Mouse (Mus musculus): ENCODE results near the gene Mov10l1. TPM values are rescaled to one million over a fixed set of nuclear protein-coding genes. Genes with fewer than 3 reads are reported as not detected.

Mov10l1 gene
- polyA plus RNA-seq, 1 experiment from 2014 or later = not detected

GRCm38 (mm10) chr15:88999124-88999523 is 16.4 kb downstream of the Mov10l1 start:
- no peak for ATAC-seq (ENCODE audit: low FRiP score, low TSS enrichment)
- H3K9me3 ChIP-seq (ENCODE audit: control insufficient read depth, low read length) = no peaks in the 10 kb centered on the region
- no peak overlapping the region for H3K4me3 ChIP-seq (ENCODE audit: low read length)
- no peak overlapping the region for H3K27ac ChIP-seq (ENCODE audit: low read depth, low read length)
- H3K36me3 ChIP-seq (ENCODE audit: control insufficient read depth, insufficient read depth, low read length) = no peaks in the 10 kb centered on the region
- no peak overlapping the region for H3K9ac ChIP-seq (ENCODE audit: low read depth, low read length)
- H3K4me1 ChIP-seq (ENCODE audit: control insufficient read depth, insufficient read depth, low read length) = no peaks in the 10 kb centered on the region
- no peaks in the 10 kb centered on the region for H3K27me3 ChIP-seq (ENCODE audit: control insufficient read depth, insufficient read depth, low read length)
- H3K4me2 ChIP-seq (replicated peaks; ENCODE audit: low read depth, low read length) = no peak overlapping the region
- 84% methylated on average over 2 of the region's 2 CpGs for WGBS

DNA sequence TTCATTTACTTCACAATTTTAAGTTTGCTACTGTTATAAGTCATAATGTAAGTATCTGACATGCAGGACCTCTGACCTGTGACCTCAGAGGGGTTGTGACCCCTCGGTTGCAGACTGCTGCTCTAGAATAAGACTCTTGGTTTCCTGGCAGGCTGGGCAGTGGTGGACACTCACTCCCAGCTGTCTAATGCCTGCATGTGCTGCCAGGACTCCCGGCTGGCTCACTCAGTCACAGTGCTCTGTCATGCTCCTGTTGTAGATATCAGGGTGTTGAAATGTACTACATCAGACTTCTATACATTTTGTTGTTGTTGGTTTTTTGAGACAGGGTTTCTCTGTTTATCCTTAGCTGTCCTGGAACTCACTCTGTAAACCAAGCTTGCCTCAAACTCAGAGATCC is 17.7 kb downstream of the Mov10l1 start:
- Histone ChIP-seq H3K9me3 (ENCODE audit: control insufficient read depth, low read length) (no peaks in the 10 kb centered on the region), H3K27me3 (ENCODE audit: control insufficient read depth, insufficient read depth, low read length) (no peaks in the 10 kb centered on the region), H3K4me3 (ENCODE audit: low read length) (no peak overlapping the region), H3K27ac (ENCODE audit: low read depth, low read length) (no peak overlapping the region), H3K4me2 (replicated peaks; ENCODE audit: low read depth, low read length) (no peak overlapping the region), H3K9ac (ENCODE audit: low read depth, low read length) (no peak overlapping the region), H3K4me1 (ENCODE audit: control insufficient read depth, insufficient read depth, low read length) (no peaks in the 10 kb centered on the region), H3K36me3 (ENCODE audit: control insufficient read depth, insufficient read depth, low read length) (no peaks in the 10 kb centered on the region)
- no peak for ATAC-seq (ENCODE audit: low FRiP score, low TSS enrichment)
- 72% methylated on average over 2 of the region's 2 CpGs for WGBS

DNA sequence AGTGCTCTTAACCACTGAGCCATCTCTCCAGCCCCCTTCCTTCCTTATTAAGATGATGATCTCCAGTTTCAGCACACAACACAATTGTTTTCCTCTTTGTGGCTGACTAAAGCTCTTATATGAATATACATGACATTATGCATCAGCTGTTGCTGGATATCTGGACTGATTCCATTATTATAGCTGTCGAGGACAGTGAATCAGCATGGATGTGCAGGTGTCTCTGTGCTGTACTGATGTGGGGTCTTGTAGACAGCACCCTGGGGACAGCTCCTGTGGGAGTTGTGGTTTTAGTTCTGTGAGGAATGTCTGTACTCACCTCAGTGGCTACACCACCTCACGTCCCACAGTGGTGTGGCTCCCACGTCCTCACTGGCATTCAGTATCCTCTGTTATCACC is 18.5 kb downstream of the Mov10l1 start:
- Histone ChIP-seq H3K4me2 (replicated peaks; ENCODE audit: low read depth, low read length) (no peak overlapping the region), H3K36me3 (ENCODE audit: control insufficient read depth, insufficient read depth, low read length) (no peaks in the 10 kb centered on the region), H3K4me1 (ENCODE audit: control insufficient read depth, insufficient read depth, low read length) (no peaks in the 10 kb centered on the region), H3K9ac (ENCODE audit: low read depth, low read length) (no peak overlapping the region), H3K27ac (ENCODE audit: low read depth, low read length) (no peak overlapping the region), H3K9me3 (ENCODE audit: control insufficient read depth, low read length) (no peaks in the 10 kb centered on the region), H3K4me3 (ENCODE audit: low read length) (no peak overlapping the region), H3K27me3 (ENCODE audit: control insufficient read depth, insufficient read depth, low read length) (no peaks in the 10 kb centered on the region)
- 83% methylated on average over 3 of the region's 3 CpGs for WGBS
- ATAC-seq (ENCODE audit: low FRiP score, low TSS enrichment) = no peak

DNA sequence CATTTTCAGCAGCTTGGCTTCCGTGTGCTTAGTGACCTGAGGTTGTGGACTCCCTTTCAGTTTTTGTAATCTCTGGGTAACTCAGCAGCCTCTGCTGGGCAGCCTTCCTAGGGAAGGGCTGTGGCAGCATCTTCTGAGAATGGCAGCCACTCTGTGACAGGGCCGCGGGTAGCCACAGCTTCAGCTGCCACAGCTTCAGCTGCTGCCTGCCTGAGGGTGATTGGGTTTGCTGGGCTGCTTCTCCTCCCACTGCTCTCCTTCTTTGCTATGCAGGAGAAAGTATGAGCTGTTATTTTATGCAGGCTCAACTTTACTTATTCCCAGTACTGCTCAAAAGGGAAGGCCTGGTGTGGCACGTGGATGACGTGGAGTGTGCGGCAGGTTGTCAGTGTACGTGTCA is 24.3 kb downstream of the Mov10l1 start:
- Histone ChIP-seq H3K9ac (ENCODE audit: low read depth, low read length) (no peak overlapping the region), H3K4me2 (replicated peaks; ENCODE audit: low read depth, low read length) (no peak overlapping the region), H3K27ac (ENCODE audit: low read depth, low read length) (no peak overlapping the region), H3K36me3 (ENCODE audit: control insufficient read depth, insufficient read depth, low read length) (no peaks in the 10 kb centered on the region), H3K27me3 (ENCODE audit: control insufficient read depth, insufficient read depth, low read length) (no peaks in the 10 kb centered on the region), H3K9me3 (ENCODE audit: control insufficient read depth, low read length) (no peaks in the 10 kb centered on the region), H3K4me1 (ENCODE audit: control insufficient read depth, insufficient read depth, low read length) (no peaks in the 10 kb centered on the region), H3K4me3 (ENCODE audit: low read length) (no peak overlapping the region)
- WGBS = 87% methylated on average over 7 of the region's 7 CpGs
- no peak for ATAC-seq (ENCODE audit: low FRiP score, low TSS enrichment)

DNA sequence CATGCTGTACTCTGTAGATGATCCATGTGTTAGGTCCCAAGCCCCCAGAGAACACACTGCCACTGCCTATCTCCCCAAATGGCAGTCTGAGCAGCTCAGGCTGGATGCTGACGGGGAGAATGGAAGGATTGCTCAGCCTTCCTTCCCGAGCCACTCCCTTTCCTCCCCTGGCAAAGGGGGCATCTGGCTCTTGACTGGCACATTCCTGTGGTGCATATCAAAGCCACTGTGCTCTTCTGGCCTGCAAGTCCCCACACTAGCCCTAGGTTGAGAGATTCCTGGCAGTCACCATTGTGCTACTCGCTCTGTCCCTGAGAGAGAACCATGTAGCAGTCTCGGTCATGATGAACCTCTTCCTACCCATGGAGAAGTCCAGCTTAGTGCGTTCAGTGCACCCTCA is 25.1 kb downstream of the Mov10l1 start:
- no peaks in the 10 kb centered on the region for H3K36me3 ChIP-seq (ENCODE audit: control insufficient read depth, insufficient read depth, low read length)
- H3K27ac ChIP-seq (ENCODE audit: low read depth, low read length) = no peak overlapping the region
- no peak overlapping the region for H3K4me3 ChIP-seq (ENCODE audit: low read length)
- no peaks in the 10 kb centered on the region for H3K27me3 ChIP-seq (ENCODE audit: control insufficient read depth, insufficient read depth, low read length)
- no peak for ATAC-seq (ENCODE audit: low FRiP score, low TSS enrichment)
- 84% methylated on average over 5 of the region's 5 CpGs for WGBS
- H3K9ac ChIP-seq (ENCODE audit: low read depth, low read length) = no peak overlapping the region
- H3K9me3 ChIP-seq (ENCODE audit: control insufficient read depth, low read length) = no peaks in the 10 kb centered on the region
- no peaks in the 10 kb centered on the region for H3K4me1 ChIP-seq (ENCODE audit: control insufficient read depth, insufficient read depth, low read length)
- H3K4me2 ChIP-seq (replicated peaks; ENCODE audit: low read depth, low read length) = no peak overlapping the region

GRCm38 (mm10) chr15:89016722-89017121 is 34.0 kb downstream of the Mov10l1 start:
- Histone ChIP-seq H3K4me2 (replicated peaks; ENCODE audit: low read depth, low read length) (no peak overlapping the region), H3K4me3 (ENCODE audit: low read length) (no peak overlapping the region), H3K27me3 (ENCODE audit: control insufficient read depth, insufficient read depth, low read length) (no peaks in the 10 kb centered on the region), H3K36me3 (ENCODE audit: control insufficient read depth, insufficient read depth, low read length) (no peaks in the 10 kb centered on the region), H3K9me3 (ENCODE audit: control insufficient read depth, low read length) (no peaks in the 10 kb centered on the region), H3K9ac (ENCODE audit: low read depth, low read length) (no peak overlapping the region), H3K27ac (ENCODE audit: low read depth, low read length) (no peak overlapping the region), H3K4me1 (ENCODE audit: control insufficient read depth, insufficient read depth, low read length) (no peaks in the 10 kb centered on the region)
- no peak for ATAC-seq (ENCODE audit: low FRiP score, low TSS enrichment)
- 81% methylated on average over 3 of the region's 3 CpGs for WGBS

- 78% methylated on average over 7 of the region's 7 CpGs for WGBS
Measured at GRCm38 (mm10) chr15:89020085-89020484, 37.4 kb downstream of the Mov10l1 start.

DNA sequence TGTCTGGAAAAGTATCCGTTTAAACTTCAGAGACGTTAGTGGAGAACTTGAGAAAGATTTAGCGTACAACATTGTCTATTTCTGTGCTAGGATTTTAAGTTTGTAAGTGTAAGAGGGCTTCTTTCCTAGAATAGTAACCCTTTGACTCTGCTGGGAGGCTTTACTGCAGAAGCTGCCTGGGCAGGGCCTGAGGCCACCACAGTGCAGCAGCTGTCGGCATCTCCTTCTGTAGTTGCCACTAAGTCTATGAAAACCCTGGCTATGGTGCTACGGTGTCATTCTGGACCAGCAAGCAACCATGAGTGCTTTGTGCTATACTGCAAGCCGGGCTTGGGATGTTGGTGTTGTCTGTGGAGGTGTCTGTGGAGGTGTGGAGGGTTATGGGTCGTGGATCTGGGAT is 37.8 kb downstream of the Mov10l1 start:
- H3K27ac ChIP-seq (ENCODE audit: low read depth, low read length) = no peak overlapping the region
- no peak overlapping the region for H3K9ac ChIP-seq (ENCODE audit: low read depth, low read length)
- no peak overlapping the region for H3K4me3 ChIP-seq (ENCODE audit: low read length)
- no peaks in the 10 kb centered on the region for H3K4me1 ChIP-seq (ENCODE audit: control insufficient read depth, insufficient read depth, low read length)
- WGBS = 83% methylated on average over 7 of the region's 7 CpGs
- H3K9me3 ChIP-seq (ENCODE audit: control insufficient read depth, low read length) = no peaks in the 10 kb centered on the region
- no peak for ATAC-seq (ENCODE audit: low FRiP score, low TSS enrichment)
- H3K4me2 ChIP-seq (replicated peaks; ENCODE audit: low read depth, low read length) = no peak overlapping the region
- no peaks in the 10 kb centered on the region for H3K27me3 ChIP-seq (ENCODE audit: control insufficient read depth, insufficient read depth, low read length)
- H3K36me3 ChIP-seq (ENCODE audit: control insufficient read depth, insufficient read depth, low read length) = no peaks in the 10 kb centered on the region

More at GRCm38 (mm10) chr15:89020085-89020484, 37.4 kb downstream of the Mov10l1 start:
- ATAC-seq (ENCODE audit: low FRiP score, low TSS enrichment) = no peak
- Histone ChIP-seq H3K4me3 (ENCODE audit: low read length) (no peak overlapping the region), H3K27me3 (ENCODE audit: control insufficient read depth, insufficient read depth, low read length) (no peaks in the 10 kb centered on the region), H3K36me3 (ENCODE audit: control insufficient read depth, insufficient read depth, low read length) (no peaks in the 10 kb centered on the region), H3K27ac (ENCODE audit: low read depth, low read length) (no peak overlapping the region), H3K9me3 (ENCODE audit: control insufficient read depth, low read length) (no peaks in the 10 kb centered on the region), H3K4me1 (ENCODE audit: control insufficient read depth, insufficient read depth, low read length) (no peaks in the 10 kb centered on the region), H3K9ac (ENCODE audit: low read depth, low read length) (no peak overlapping the region), H3K4me2 (replicated peaks; ENCODE audit: low read depth, low read length) (no peak overlapping the region)

DNA sequence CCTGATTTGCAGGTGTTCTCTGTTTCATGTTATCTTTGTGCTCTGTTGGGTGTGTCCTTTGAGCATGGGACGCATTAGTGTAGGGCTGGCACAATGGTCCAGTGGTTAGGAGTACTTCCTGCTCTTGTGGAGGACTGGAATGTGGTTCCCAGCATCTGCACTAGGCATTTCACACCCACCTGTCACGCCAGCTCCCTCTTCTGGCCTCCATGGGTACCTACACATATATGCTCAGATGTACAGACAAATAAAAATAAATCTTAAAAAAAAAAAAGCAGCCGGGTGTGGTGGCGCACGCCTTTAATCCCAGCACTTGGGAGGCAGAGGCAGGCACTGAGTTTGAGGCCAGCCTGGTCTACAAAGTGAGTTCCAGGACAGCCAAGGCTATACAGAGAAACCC is 61.7 kb downstream of the Mov10l1 start:
- no peak overlapping the region for H3K4me2 ChIP-seq (replicated peaks; ENCODE audit: low read depth, low read length)
- 73% methylated on average over 5 of the region's 5 CpGs for WGBS
- H3K27me3 ChIP-seq (ENCODE audit: control insufficient read depth, insufficient read depth, low read length) = no peaks in the 10 kb centered on the region
- H3K27ac ChIP-seq (ENCODE audit: low read depth, low read length) = no peak overlapping the region
- no peaks in the 10 kb centered on the region for H3K4me1 ChIP-seq (ENCODE audit: control insufficient read depth, insufficient read depth, low read length)
- H3K9ac ChIP-seq (ENCODE audit: low read depth, low read length) = no peak overlapping the region
- no peaks in the 10 kb centered on the region for H3K36me3 ChIP-seq (ENCODE audit: control insufficient read depth, insufficient read depth, low read length)
- no peak overlapping the region for H3K4me3 ChIP-seq (ENCODE audit: low read length)
- peaks cover 5% of the 10 kb centered on the region; the same call in 1 of the 2 replicates for H3K9me3 ChIP-seq (ENCODE audit: control insufficient read depth, low read length)
- no peak for ATAC-seq (ENCODE audit: low FRiP score, low TSS enrichment)

DNA sequence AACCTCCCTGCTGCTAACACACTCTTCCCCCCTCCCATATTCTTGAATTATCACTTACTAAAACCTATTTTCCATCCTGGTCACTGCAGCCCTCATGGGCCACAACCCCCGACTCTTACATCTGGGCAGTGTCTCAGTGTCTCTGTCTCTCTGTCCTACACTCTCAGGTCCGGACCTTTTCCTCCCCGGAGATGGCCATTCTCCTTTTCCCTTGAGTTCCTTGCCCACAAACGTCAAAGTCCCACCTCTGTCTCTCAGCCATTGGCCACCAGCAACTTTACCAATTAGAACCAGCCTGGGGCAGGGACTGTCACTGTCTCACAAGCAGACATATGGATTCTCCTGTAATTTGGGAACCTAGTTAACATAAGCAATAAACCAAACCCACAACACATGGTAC is 63.6 kb downstream of the Mov10l1 start:
- ATAC-seq (ENCODE audit: low FRiP score, low TSS enrichment) = no peak
- no peak overlapping the region for H3K4me2 ChIP-seq (replicated peaks; ENCODE audit: low read depth, low read length)
- H3K9ac ChIP-seq (ENCODE audit: low read depth, low read length) = no peak overlapping the region
- no peak overlapping the region for H3K27ac ChIP-seq (ENCODE audit: low read depth, low read length)
- no peaks in the 10 kb centered on the region for H3K27me3 ChIP-seq (ENCODE audit: control insufficient read depth, insufficient read depth, low read length)
- 83% methylated on average over 4 of the region's 4 CpGs for WGBS
- no peaks in the 10 kb centered on the region for H3K36me3 ChIP-seq (ENCODE audit: control insufficient read depth, insufficient read depth, low read length)
- H3K4me1 ChIP-seq (ENCODE audit: control insufficient read depth, insufficient read depth, low read length) = no peaks in the 10 kb centered on the region
- no peak overlapping the region for H3K4me3 ChIP-seq (ENCODE audit: low read length)
- H3K9me3 ChIP-seq (ENCODE audit: control insufficient read depth, low read length) = peaks cover 5% of the 10 kb centered on the region; the same call in 1 of the 2 replicates
